Mouse (Mus musculus) CH12.LX (cell line): Measurements from ENCODE around the gene Lsp1. TPM values are rescaled to one million over a fixed set of nuclear protein-coding genes. Genes with fewer than 3 reads are reported as not detected.

Source experiments
- DNase-seq: peaks from one replicate; pipeline ENCODE4 v3.0.0-alpha.2; 2013; ENCODE audit errors: extremely low read depth
- H3K27ac ChIP-seq: 2 replicates; pipeline ENCODE4 v1.5.1; 2012; ENCODE audit warnings: low read depth, mild to moderate bottlenecking, control low read depth, moderate library complexity; ENCODE audit not compliant: insufficient read depth
- H3K27me3 ChIP-seq: replicated peaks from 2 replicates; pipeline ENCODE3; 2012; ENCODE audit warnings: inconsistent platforms
- H3K36me3 ChIP-seq, 2 experiments: replicated peaks in 1 of 2; 2 replicates each; pipeline versions ENCODE3 to v1.6.1; 2012; ENCODE audit warnings: inconsistent platforms in 1 of 2, low read length in 1 of 2, mild to moderate bottlenecking in 1 of 2, mixed read lengths in 1 of 2, moderate library complexity in 1 of 2; ENCODE audit not compliant: control insufficient read depth in 1 of 2, insufficient read depth in 1 of 2
- H3K4me1 ChIP-seq, 2 experiments: 2 replicates each; pipeline ENCODE4 v1.6.1; 2012; ENCODE audit warnings: inconsistent platforms in 1 of 2, moderate library complexity in 1 of 2; ENCODE audit not compliant: insufficient read depth in 2 of 2, control insufficient read depth in 1 of 2
- H3K4me2 ChIP-seq: 2 replicates; pipeline ENCODE4 v1.6.1; 2012; ENCODE audit warnings: low read depth, mild to moderate bottlenecking, control low read depth; ENCODE audit not compliant: poor library complexity, insufficient read depth, severe bottlenecking
- H3K4me3 ChIP-seq, 3 experiments: fragments of 150-350 bp in 1 of 3; sonication (generic) in 1 of 3; replicated peaks in 1 of 3; 2 replicates each; pipeline versions ENCODE3 to v1.5.1; 2011 to 2012; ENCODE audit warnings: low read depth in 2 of 3, low read length in 2 of 3, mild to moderate bottlenecking in 2 of 3, moderate library complexity in 2 of 3, control low read depth in 1 of 3, improper control_type of control experiment in 1 of 3, inconsistent platforms in 1 of 3, mixed read lengths in 1 of 3; ENCODE audit not compliant: poor library complexity in 1 of 3
- H3K79me2 ChIP-seq: replicated peaks from 2 replicates; pipeline ENCODE4 v1.6.1; 2012; ENCODE audit warnings: mild to moderate bottlenecking, moderate library complexity; ENCODE audit not compliant: control insufficient read depth, poor library complexity, insufficient read depth, severe bottlenecking; ENCODE audit errors: extremely low read depth
- H3K9ac ChIP-seq: 2 replicates; pipeline ENCODE4 v1.6.1; 2012; ENCODE audit warnings: low read depth, mild to moderate bottlenecking, control low read depth, moderate library complexity; ENCODE audit not compliant: insufficient read depth
- H3K9me3 ChIP-seq: replicated peaks from 2 replicates; pipeline ENCODE3; 2012; ENCODE audit warnings: low read length, inconsistent platforms, mixed read lengths
- CHD2 ChIP-seq: IDR thresholded peaks from 2 replicates; pipeline ENCODE4 v1.6.1; 2011; ENCODE audit warnings: low read length, improper control_type of control experiment
- CTCF ChIP-seq, 2 experiments: IDR thresholded peaks in 1 of 2; conservative IDR thresholded peaks in 1 of 2; 2 replicates each; pipeline ENCODE4 v1.5.1; 2011 to 2012; ENCODE audit warnings: low read depth in 2 of 2, low read length in 2 of 2, improper control_type of control experiment in 1 of 2, inconsistent platforms in 1 of 2, mild to moderate bottlenecking in 1 of 2, moderate library complexity in 1 of 2
- E2F4 ChIP-seq: IDR thresholded peaks from 2 replicates; pipeline ENCODE4 v1.6.1; 2011; ENCODE audit warnings: low read depth, low read length, improper control_type of control experiment; ENCODE audit not compliant: insufficient replicate concordance
- JUN ChIP-seq: IDR thresholded peaks from 2 replicates; pipeline ENCODE4 v1.6.1; 2011; ENCODE audit warnings: low read depth, mild to moderate bottlenecking, low read length, improper control_type of control experiment, moderate library complexity; ENCODE audit not compliant: insufficient read depth
- MAFK ChIP-seq: IDR thresholded peaks from 2 replicates; pipeline ENCODE4 v1.6.1; 2011; ENCODE audit warnings: low read length, improper control_type of control experiment; ENCODE audit not compliant: insufficient replicate concordance
- MAX ChIP-seq: IDR thresholded peaks from 2 replicates; pipeline ENCODE4 v1.6.1; 2011; ENCODE audit warnings: low read length, improper control_type of control experiment
- MEF2A ChIP-seq: IDR thresholded peaks from 2 replicates; pipeline ENCODE4 v1.6.1; 2014; ENCODE audit warnings: low read depth, mild to moderate bottlenecking, inconsistent platforms, low read length, improper control_type of control experiment, borderline replicate concordance
- NELFE ChIP-seq: IDR thresholded peaks from 2 replicates; pipeline ENCODE4 v1.6.1; 2011; ENCODE audit warnings: low read depth, low read length, improper control_type of control experiment
- RAD21 ChIP-seq: IDR thresholded peaks from 2 replicates; pipeline ENCODE4 v1.6.1; 2011; ENCODE audit warnings: low read depth, mild to moderate bottlenecking, low read length, improper control_type of control experiment, moderate library complexity
- SMC3 ChIP-seq: IDR thresholded peaks from 2 replicates; pipeline ENCODE4 v1.6.1; 2011; ENCODE audit warnings: low read depth, low read length, improper control_type of control experiment
- ZC3H11A ChIP-seq: IDR thresholded peaks from 2 replicates; pipeline ENCODE4 v1.6.1; 2012; ENCODE audit warnings: low read depth, mild to moderate bottlenecking, inconsistent platforms, low read length, improper control_type of control experiment
- dilution Hi-C: fragments of 300-500 bp; cut with MboI; formaldehyde crosslinking; loops from 2 replicates; pipeline ENCODE4 v1.14.3; 2020; ENCODE audit warnings: low sequenced_read_pairs; ENCODE audit not compliant: extremely low pct_unique_long_range_greater_than_20kb, extremely low pct_ligation_motif_present
- in situ Hi-C: fragments of 300-500 bp; cut with MboI; formaldehyde crosslinking; loops from 3 replicates; pipeline ENCODE4 v1.14.3; 2019; ENCODE audit warnings: low sequenced_read_pairs, low pct_ligation_motif_present, low pct_unique_long_range_greater_than_20kb, mixed read lengths
- polyA plus RNA-seq: library from polyadenylated mRNA; unstranded; fragments of >175 nt; gene quantifications from 2 replicates; pipeline ENCODE4 v1.2.1, GENCODE M21; 2012; ENCODE audit warnings: low read depth; ENCODE audit not compliant: insufficient read length
- total RNA-seq, 2 experiments: library from RNA; depleted of rRNA; stranded (reverse); fragments of 300-350 nt in 1 of 2; fragments of >200 nt in 1 of 2; gene quantifications; 2 replicates each; pipeline ENCODE4 v1.2.3; 2012 to 2014

The Lsp1 gene
- total and polyA plus RNA-seq, 3 experiments: 364 to 715 (median 367) TPM

DNA sequence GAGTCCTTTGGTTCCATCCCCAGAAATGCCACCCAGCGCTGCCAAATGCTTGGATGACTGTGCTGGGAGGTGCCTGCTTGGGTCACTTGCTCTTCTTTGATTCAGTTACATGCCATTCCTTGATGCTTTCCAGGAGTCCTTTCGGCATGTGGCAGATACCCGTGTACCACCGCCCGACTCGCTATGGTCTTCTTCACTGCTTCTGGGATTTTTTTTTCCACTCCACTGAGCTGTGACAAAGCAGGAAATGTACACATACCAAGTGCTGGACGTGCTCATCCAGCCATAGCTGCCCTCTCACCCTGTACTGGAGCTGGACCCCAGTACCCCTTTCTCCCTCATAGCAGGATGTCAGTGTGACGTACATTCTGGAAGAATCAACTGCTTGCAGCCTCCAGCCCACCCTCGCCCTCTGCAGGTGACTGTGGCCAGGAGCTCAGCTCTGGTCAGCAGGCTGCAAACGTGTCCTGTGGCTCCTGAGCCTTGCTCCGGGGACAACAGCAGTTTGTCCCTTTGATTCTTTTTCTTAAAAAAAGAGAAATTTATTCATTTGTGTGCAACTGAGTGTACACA lies 34.9 kb upstream of the Lsp1 start:
- TF ChIP-seq CTCF (conservative IDR thresholded peaks at IDR 0.05 in 1 of 2, IDR thresholded peaks at IDR 0.05 in 1 of 2; ENCODE audit: low read depth in 2 of 2, low read length in 2 of 2): peak in 1 of 2 experiments; percentile 53; a peak in 2 of 4 replicates
- TF ChIP-seq SMC3: peak; percentile 53
- TF ChIP-seq MAX: no peak
- TF ChIP-seq RAD21: peak; percentile 32
- dilution Hi-C loops: no loop called here
- H3K36me3 ChIP-seq: no peaks in the 10 kb centered on the region
- no peak overlapping the region for H3K4me3 ChIP-seq
- H3K4me2 ChIP-seq: no peak overlapping the region
- no peak for DNase-seq
- no peak overlapping the region for H3K27ac ChIP-seq
- H3K79me2 ChIP-seq: no peaks in the 10 kb centered on the region
- peaks cover 6 to 23% of the 10 kb centered on the region in 2 experiments for H3K4me1 ChIP-seq
- no peaks in the 10 kb centered on the region for H3K9me3 ChIP-seq
- peaks cover 9% of the 10 kb centered on the region for H3K27me3 ChIP-seq
- in situ Hi-C loops: no loop called here
- H3K9ac ChIP-seq: no peak overlapping the region

DNA sequence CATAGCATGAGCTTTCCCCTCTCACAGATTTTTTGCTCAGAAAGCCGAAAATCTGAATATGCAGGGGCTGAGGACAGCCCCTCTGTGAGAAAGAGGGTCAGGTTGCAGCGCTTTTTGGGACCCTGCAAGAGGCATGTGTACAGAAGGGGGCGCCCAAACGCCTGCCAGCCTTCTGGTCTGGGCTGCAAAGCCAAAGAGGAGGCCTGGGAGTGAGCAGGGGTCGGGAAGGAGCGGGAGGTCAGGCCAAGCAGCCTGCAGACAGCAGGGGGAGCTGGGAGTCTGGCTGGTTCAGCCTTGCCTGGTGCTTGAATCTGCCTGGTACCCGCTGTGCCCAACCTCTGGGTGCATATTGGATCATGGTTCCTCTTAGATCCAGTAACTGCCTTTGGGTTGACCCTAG lies 32.4 kb upstream of the Lsp1 start:
- peaks cover 13% of the 10 kb centered on the region for H3K27me3 ChIP-seq
- peak; percentile 45 for DNase-seq
- H3K4me2 ChIP-seq: no peak overlapping the region
- dilution Hi-C loops: no loop called here
- in situ Hi-C loops: no loop called here
- H3K9ac ChIP-seq: no peak overlapping the region
- no peak overlapping the region for H3K27ac ChIP-seq
- TF ChIP-seq CTCF (conservative IDR thresholded peaks at IDR 0.05 in 1 of 2, IDR thresholded peaks at IDR 0.05 in 1 of 2; ENCODE audit: low read depth in 2 of 2, low read length in 2 of 2): peak in 1 of 2 experiments; percentile 66; a peak in 2 of 4 replicates
- TF ChIP-seq MAFK: no peak
- peak; percentile 49 for TF ChIP-seq RAD21
- peak; percentile 61 for TF ChIP-seq SMC3
- no peak for TF ChIP-seq NELFE
- H3K4me1 ChIP-seq: peaks cover 6 to 20% of the 10 kb centered on the region in 2 experiments
- H3K9me3 ChIP-seq: no peaks in the 10 kb centered on the region
- H3K36me3 ChIP-seq: no peaks in the 10 kb centered on the region
- H3K4me3 ChIP-seq: no peak overlapping the region
- no peaks in the 10 kb centered on the region for H3K79me2 ChIP-seq

DNA sequence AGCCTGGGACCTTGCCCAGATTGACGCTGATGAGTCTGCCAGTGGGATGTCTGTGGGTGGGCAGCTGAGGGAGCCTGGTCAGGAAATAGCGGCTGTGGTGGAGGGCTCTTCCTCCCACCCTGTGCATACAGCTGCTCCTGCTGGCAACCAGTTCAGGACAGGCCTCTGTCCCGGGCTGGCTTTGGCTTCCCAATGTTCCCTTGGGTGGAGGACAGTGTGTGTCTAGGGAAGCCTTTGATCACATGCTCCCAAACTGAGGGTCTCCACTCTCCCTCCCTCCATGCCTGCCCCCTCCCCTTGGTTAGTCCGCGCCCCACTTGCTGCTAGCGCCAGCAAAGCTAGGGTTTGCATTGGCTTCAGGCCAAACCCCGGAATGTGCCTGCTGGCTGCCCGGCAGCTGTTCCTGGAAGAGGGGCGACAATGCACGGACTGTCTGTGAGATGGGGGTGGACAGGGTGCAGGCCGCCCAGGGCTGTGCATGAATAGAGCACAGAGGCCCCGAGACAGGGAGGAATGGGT lies 30.4 kb upstream of the Lsp1 start:
- TF ChIP-seq E2F4: no peak
- TF ChIP-seq ZC3H11A: no peak
- TF ChIP-seq CHD2: no peak
- TF ChIP-seq NELFE: no peak
- no peak for TF ChIP-seq MEF2A
- no peak for TF ChIP-seq JUN
- Histone ChIP-seq H3K9ac (no peak overlapping the region), H3K4me2 (no peak overlapping the region), H3K27me3 (peaks cover 13% of the 10 kb centered on the region), H3K36me3 (no peaks in the 10 kb centered on the region), H3K27ac (no peak overlapping the region), H3K4me3 (no peak overlapping the region), H3K9me3 (no peaks in the 10 kb centered on the region), H3K4me1 (peaks cover 6 to 20% of the 10 kb centered on the region in 2 experiments), H3K79me2 (no peaks in the 10 kb centered on the region)
- DNase-seq: no peak
- dilution Hi-C loops: no loop called here
- in situ Hi-C loops: no loop called here
